Mouse (Mus musculus) adrenal gland, postnatal 36 days (tissue): ENCODE results near the gene Gm21981. TPM values are rescaled to one million over a fixed set of nuclear protein-coding genes. Genes with fewer than 3 reads are reported as not detected.
A peak's percentile ranks its signal among the peaks of the same experiment; 100 is the strongest.
"Not testable (repeated sequence)": the region's sequence is repeated elsewhere in the genome, so short reads cannot be mapped to it uniquely, and the experiment has no call there.

Experiments
- DNase-seq, 2 experiments: peaks; one replicate each; pipeline ENCODE4 v3.0.0; 2021; ENCODE audit warnings: mixed read lengths in 1 of 2
- total RNA-seq, 2 experiments: library from RNA; stranded (reverse); gene quantifications; 2 replicates each; pipeline ENCODE4 v1.2.3; 2021

Gm21981 gene
- total RNA-seq, 2 experiments from 2014 or later: 0.40 to 0.86 TPM

DNA sequence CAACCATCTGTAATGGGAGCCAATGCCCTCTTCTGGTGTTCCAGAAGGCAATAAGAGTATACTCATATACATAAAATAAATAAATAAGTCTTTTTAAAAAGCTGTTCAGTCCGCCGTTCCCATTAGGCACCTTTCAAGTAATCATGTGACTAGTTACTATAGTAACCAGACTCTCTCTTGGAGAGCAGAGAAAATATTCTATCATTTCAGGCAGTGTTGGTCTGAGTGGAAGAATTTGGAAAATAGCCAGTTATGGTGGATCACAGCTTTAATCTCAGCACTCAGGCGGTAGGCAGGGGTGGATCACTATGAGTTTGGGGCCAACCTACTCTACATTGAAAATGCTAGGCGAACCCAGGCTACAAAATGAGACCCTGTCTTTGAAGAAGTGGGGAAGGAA lies 25.1 kb downstream of the Gm21981 start:
- DNase-seq: no peak

DNA sequence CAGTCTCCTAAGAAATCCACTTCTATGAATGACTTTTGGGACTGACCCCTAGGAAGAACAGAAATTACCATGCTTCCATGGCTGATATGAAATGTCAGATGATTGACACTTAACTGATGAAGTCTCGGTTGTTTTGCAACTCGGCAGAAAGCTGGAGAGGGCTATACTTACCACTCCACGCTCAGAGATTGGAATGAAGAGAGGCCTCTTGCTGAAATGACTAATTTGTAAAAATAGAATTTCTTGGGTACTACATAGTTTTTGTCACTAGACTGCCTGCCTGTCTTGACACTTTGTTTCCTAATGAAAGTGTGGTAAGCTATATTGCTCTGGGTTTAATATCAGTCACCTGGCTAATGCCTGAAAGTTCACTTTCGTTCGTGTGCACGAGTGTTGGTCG lies 29.8 kb downstream of the Gm21981 start:
- no peak for DNase-seq

DNA sequence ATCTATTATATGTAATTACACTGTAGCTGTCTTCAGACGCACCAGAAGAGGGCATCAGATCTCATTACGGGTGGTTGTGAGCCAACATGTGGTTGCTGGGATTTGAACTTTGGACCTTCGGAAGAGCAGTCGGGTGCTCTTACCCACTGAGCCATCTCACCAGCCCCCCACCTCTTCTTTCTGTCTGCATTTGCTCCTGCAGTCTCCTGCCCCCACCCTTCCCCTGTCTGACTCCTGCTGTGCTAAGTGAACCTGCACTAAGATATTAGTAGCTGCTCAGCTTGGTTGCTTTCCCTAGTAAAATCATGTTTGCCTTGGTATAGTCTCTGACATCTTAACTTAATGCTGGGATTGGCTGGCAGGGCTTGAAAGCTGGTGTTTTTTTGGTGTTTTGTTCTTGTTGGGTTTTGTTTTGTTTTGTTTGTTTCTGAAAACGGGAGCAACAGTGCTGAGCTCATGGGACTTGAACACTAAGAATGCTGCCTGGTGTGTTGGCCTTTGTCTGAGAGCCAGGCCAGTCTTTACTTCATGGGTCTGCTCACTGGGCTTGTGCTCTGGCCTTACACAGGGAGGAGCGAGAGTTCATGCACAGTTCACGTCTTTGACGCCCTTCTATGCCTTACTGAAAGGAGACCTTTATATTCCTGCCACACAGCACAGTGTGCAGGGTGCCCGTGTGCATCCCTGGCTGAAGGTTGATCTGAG lies 31.1 kb downstream of the Gm21981 start:
- no peak for DNase-seq

DNA sequence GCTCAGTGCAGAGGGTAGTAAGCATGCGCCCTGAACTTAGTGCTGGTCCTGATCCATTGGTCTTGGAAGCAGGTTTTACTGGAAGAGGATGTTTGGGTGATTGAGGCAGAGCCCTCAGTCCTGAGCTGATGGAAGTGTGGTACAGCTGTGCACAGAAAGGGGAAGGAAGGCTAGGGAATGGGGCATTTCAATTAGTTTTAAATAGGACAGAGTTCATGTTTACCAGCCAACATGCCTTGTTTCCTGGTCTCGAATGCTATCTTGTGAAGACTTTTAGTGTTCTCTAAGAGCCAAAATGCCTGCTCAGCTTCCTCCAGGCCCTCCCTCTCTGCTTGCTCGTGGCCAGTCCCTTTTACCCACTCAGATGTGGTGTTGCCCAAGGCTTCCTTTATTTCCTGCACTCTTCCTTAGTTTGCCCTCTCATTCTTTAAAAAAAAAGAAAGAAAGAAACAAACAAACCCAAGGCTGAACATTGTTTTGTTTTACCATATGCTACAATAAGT lies 35.5 kb downstream of the Gm21981 start:
- no peak for DNase-seq

DNA sequence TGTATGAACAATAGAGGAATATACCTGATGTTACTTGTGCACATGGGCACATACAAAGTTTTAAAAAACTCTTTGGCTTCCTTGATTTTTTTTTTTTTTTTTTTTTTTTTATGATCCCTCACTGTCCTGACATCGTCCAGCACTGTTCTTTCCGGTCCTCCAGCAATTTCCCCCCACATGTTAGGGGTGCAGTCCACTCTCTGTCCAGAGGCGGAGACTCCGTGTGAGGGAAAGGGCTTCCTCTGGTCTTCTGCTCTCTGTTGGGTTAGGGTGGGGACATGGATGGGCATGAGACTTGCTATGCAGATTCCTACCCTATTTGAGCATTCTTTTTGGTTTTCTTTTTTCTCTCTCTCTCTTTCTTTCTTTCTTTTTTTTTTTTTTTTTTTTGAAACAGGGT lies 36.4 kb downstream of the Gm21981 start:
- DNase-seq: no peak

DNA sequence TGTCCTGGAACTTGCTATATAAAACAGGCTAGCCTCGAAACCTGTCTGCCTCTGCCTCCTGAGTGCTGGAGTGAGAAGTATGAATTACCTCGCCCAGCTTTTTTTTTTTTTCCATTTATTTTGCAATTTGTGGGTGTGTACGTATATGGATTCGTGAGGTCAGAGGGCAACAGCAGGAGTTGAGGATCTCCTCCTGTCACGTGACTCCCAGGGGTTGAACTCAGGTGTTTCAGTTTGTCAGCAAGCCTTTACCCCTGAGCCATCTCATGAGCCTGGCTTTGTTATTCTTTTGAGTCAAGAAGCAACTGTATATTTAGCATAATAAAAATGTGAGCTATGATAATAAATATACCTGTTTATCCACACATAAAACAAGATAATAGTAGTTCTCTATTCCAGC lies 38.6 kb downstream of the Gm21981 start:
- no peak for DNase-seq

DNA sequence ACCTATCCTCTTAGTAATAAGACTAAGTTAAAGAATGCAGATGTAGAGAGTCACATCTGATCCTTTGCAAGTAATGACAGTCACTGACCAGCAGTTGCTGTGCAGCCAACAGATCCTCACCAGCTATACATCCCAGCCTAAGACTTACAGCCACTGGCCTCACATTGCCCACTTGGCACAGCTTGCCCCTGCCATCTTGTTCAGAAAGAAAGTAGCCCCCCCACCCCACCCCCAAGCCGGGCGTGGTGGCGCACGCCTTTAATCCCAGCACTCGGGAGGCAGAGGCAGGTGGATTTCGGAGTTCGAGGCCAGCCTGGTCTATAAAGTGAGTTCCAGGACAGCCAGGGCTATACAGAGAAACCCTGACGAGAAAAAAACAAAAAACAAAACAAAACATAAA lies 39.9 kb downstream of the Gm21981 start:
- not testable (repeated sequence) for DNase-seq

DNA sequence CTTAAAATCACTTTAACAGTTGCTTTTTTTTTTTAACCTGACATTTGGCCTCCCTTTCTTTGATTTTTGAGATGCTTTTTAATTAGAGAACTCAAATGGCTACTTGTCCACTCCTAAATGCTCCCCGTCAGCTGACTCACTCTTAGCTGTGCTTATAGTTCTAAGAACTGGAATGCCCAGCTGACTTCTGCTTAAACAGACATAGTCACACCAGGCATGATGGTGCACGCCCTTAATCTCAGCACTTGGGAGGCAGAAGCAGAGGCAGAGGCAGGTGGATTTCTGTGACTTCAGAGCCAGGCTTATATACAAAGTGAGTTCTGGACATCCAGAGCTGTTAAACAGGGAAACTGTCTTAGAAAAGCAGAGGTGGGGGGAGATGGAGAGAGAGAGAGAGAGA lies 42.3 kb downstream of the Gm21981 start:
- no peak for DNase-seq

DNA sequence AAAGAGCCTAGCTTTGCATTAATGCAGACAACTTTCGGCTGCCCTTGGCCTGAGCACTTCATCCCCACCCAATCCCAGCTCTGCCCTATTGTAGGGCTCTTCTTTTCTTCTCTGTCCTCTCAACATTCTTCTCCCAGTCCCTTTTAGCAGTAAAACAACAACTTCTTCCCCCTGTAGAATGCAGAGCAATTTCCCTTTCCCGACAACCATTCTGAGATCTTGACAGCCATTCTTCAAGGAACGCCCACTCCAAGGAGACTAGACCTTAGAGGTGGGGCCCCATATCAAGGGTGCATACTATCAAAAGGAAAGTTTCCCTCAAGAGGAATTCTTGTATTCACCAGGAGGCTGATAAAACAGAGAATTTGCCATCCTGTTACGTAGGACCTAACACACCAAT lies 45.3 kb downstream of the Gm21981 start:
- no peak for DNase-seq

DNA sequence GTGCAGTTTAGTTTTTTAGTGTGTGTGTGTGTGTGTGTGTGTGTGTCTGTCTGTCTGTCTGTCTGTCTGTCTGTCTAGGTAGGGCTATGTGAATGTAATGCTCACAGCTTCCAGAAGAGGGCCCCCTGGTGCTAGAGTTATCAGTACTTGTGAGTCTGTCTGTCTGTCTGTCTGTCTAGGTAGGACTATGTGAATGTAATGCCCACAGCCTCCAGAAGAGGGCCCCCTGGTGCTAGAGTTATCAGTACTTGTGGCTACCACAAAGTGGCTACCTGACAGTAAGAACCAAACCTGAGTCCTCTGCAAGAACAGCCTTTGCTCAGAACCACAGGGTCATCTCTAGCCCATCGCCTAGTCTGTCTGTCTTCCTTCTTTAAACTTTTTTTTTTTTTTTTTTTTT lies 47.6 kb downstream of the Gm21981 start:
- DNase-seq: peak; percentile 12 to 77

DNA sequence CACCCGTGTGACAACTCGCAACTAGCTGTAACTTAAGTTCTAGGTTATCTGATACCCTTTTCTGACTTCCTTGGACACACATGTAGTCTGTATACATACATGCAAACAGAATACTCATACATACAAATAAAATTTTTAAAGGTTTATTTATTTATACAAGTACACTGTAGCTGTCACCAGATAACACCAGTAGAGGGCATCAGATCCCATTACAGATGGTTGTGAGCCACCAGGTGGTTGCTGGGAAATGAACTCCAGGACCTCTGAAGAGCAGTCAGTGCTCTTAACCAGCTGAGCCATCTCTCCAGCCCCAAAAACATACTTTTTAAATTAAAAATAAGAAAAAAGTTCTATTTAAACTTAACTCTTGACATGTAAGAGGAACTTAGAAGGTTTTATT lies 51.3 kb downstream of the Gm21981 start:
- DNase-seq: no peak

Other genes with a start within 250 kb of the Gm21981 start
- gene Taf8, start 192.2 kb downstream of the Gm21981 start, total RNA-seq: 10 to 100 TPM; 18.5 to 21.2 TPM
- gene Ccnd3, start 189.4 kb downstream of the Gm21981 start, total RNA-seq: 100 to 1,000 TPM; 408 to 430 TPM
- gene Bysl, start 83.0 kb downstream of the Gm21981 start, total RNA-seq: 10 to 100 TPM; 18.7 to 24.8 TPM
- 10 to 100 TPM; 39.5 to 40.0 TPM for gene Med20, start 82.9 kb downstream of the Gm21981 start, total RNA-seq
- 1 to 10 TPM; 3.4 to 3.7 TPM for gene Gm20517, start 82.9 kb downstream of the Gm21981 start, total RNA-seq
- gene Usp49, start 63.8 kb downstream of the Gm21981 start, total RNA-seq: 1 to 10 TPM; 4.1 to 5.6 TPM
- 100 to 1,000 TPM; 229 to 241 TPM for gene Tomm6, start 6.1 kb downstream of the Gm21981 start, total RNA-seq
- gene Frs3, start 5.4 kb downstream of the Gm21981 start, total RNA-seq: 1 to 10 TPM; 2.8 to 5.4 TPM
- gene Prickle4, start 281 bp upstream of the Gm21981 start, total RNA-seq: 1 to 10 TPM; 3.0 to 3.1 TPM
- gene Pgc, start 32.4 kb upstream of the Gm21981 start, total RNA-seq: not detected
- gene Tfeb, start 42.6 kb upstream of the Gm21981 start, total RNA-seq: 10 to 100 TPM; 18.6 to 18.9 TPM
- gene Mdfi, start 140.2 kb upstream of the Gm21981 start, total RNA-seq: 1 to 10 TPM; 1.4 to 2.4 TPM
- gene Foxp4, start 230.2 kb upstream of the Gm21981 start, total RNA-seq: 10 to 100 TPM; 23.0 to 23.6 TPM